Mouse (Mus musculus) lung, adult 10 weeks (tissue): ENCODE measurements around the gene Gm43191. TPM values are rescaled to one million over a fixed set of nuclear protein-coding genes. Genes with fewer than 3 reads are reported as not detected.

ENCODE experiments used
- polyA plus RNA-seq: library from polyadenylated mRNA; stranded (reverse); fragments of 350-450 nt; fragmentation: Illumina TruSeq; extraction: RNeasy Lipid Tissue Mini Kit (QIAGEN cat#74804); gene quantifications from one replicate; pipeline ENCODE4 v1.2.3, GENCODE M21; 2014; ENCODE audit warnings: low read depth, low replicate concordance; ENCODE audit not compliant: insufficient read depth

Gm43191 gene
- polyA plus RNA-seq: not detected

DNA sequence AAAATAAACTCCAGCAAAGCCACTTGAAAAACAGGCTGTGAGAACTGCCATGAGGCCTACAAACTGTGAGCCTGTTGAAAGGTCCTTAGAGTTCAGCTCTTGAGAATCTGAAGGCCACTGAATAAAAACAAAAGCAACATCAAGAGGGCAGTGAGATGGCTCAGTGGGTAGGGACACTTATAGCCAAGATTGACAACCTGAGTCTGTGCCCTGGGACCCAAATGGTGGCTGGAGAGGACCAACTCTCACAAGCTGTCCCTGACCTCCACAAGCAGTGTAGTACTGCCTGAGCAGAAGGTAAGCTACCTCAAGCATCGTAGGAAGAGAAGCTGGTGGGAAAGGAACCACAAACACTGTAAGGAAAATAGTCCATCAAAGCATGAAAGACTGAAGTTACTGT is at the start of gene Gm43191:
Gene Gm43191 (minus strand): TSS at position 101 of the 400 bp plus-strand sequence.

DNA sequence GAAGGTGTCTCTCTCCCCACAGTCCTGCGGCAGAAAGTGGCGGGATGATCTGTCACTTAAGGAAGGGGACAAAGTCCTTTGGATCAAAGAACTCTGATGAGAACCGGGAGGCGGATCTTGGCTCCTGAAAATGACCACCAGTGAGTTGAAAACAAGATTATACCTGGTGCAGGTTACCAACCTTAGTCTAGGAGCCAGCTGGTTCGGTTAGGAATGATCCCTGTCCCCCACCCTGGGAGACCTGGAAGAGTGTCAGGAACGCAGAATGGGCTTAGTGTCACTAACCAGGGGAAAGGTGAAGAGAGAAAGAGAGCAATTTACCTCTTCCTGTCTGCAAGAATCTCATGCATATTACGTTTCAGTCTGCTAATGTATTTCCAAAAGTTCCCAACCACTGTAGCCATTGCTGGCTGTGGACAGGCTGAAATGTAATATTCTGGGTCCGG is 31.4 kb upstream of the Gm43191 start, which contains the start of gene Slc35a3:
Gene Slc35a3 (minus strand): TSS at position 396 of the 446 bp plus-strand sequence.

DNA sequence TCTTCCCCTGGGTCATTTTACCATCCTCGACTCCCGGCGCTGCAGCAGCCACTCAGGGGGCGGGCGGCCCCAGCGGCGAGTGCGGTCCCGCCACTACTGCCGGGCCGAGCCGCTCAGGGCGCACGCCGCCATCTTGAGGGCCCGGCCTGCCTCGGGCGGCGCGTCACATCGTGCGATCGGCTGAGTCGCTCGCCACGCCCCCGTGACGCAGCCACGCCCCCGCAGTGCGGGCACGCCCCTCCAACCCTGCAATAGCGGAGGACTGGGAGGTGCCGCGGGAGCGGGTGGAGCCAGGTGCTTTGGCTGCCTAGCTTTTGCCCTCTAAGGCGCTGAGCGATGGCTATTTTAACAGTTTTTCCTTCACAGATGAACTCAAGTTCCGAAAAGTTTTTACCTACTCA is 18.6 kb downstream of the Gm43191 start, which contains the start of gene Mfsd14a:
Gene Mfsd14a (minus strand): TSS at position 215 of the 401 bp plus-strand sequence.

DNA sequence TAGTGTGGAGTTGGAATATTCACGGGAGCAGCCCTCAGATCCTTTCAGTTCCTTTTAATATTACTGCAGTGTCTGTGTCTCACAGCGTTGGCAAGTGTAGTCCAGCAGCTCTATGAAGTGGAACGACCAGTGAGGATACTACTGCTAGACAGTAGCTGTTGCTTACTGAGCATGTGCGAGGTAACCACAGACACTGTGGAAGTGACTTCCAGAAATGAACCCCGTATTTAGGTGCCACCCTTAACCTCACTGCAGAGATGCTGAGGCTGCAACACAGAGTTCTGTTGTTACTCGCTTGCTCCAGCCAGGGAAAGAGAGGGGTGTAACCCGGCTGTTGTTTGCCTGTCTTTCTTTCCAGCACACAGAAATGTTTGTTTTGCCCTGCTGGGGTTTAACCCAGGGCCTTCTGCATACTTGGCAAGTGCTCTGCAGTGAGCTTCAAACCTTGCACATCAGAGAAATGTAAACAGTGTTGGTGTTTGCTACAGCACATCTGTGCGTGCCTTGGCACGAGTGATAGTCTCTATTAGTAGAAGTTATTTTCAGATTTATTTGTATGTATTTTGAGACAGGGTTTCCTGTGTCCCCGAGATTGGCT is 66.7 kb downstream of the Gm43191 start, which contains the start of gene Trmt13:
Gene Trmt13 (minus strand): TSS at position 293 of the 598 bp plus-strand sequence.

DNA sequence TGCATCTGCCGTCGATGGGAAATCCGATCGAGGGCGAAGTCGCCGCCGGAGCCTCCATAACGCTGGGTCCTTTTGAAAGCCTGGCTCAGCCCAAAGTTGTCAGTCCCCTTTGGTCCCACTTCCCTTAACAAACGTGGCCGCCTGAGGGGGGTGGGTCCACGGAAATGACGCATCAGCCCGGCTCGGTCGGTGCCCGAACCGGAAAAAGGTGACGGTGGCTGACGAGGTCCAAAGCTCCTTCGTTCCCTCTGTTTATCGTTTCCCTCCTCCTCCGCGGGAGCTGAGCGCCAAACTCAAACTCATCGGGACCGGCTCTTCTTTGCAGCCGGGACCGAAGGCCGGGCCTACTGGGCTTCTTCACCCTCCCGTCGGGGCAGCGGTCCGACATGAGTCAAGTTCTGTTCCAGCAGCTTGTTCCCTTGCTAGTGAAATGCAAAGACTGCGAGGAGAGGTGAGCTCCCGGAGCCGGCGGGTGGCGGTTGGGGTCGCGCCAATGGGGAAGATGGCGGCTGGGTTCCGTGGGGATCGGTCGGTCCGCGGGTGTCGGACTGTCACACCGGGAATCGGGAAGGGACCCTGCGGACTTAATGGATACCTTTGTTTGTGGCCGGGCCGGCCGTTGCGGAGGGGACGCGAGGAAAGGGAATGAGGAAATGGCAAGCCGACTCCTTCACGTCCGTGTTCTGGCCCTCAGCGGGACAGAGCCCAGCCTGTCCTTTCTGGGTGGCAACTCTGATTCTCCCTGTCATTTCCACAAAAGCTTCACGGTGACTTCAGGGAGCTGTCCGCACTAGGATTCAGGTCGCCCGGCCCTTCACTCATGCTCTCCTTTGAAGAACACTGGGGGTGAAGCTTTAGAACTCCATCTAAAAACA is 86.1 kb downstream of the Gm43191 start, which contains the start of gene Sass6:
Gene Sass6 (plus strand): TSS at position 255 of the 875 bp plus-strand sequence.

Other genes with a start within 250 kb of the Gm43191 start
- 22.4 TPM for gene Rtca, start 173.1 kb downstream of the Gm43191 start, polyA plus RNA-seq
- 9.7 TPM for gene Dbt, start 168.2 kb downstream of the Gm43191 start, polyA plus RNA-seq
- gene Lrrc39, start 118.3 kb downstream of the Gm43191 start, polyA plus RNA-seq: 0.66 TPM
- gene Sass6, start 86.3 kb downstream of the Gm43191 start, polyA plus RNA-seq: 1.7 TPM
- gene Trmt13, start 66.7 kb downstream of the Gm43191 start, polyA plus RNA-seq: 5.3 TPM
- gene Mfsd14a, start 18.6 kb downstream of the Gm43191 start, polyA plus RNA-seq: 29.2 TPM
- 10.2 TPM for gene Slc35a3, start 31.6 kb upstream of the Gm43191 start, polyA plus RNA-seq
- gene Agl, start 126.9 kb upstream of the Gm43191 start, polyA plus RNA-seq: 3.3 TPM
- gene Frrs1, start 178.2 kb upstream of the Gm43191 start, polyA plus RNA-seq: 3.8 TPM